Comparison of ENCODE assay signal across 9 mouse cellular contexts in the genomic region with DNA sequence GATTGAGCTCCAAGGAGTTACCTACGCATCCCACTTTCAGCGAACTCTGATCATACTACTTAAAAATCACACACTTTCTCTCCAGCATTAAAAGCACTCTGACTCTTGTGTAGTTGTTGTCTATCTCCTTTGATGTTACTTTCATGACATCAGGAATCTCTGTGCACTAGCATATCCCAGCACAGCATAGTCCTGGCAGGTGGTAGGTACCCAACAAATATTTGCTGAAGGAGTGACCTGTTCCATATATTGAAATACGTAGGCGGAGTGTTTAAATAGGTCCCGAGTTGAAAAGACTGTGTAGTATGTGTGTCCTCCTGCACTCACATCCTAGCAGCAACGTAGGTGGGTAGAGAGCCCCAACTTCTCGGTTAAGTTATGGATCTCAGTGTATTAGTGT. TPM values are rescaled to one million over a fixed set of nuclear protein-coding genes. Genes with fewer than 3 reads are reported as not detected.
DNase-seq lines count a peak whose midpoint lies in the region; ATAC-seq lines count a peak whose summit lies in the region.
"Had no signal": no experiment of that assay in that cellular context is flagged by ENCODE, and none has a peak within 500 bp of the region (broad histone marks: within the 10 kb centered on the region; RNA-seq: fewer than 3 reads in every experiment).

No protein-coding gene starts in this region.

- no peaks in the 10 kb centered on the region for H3K36me3 ChIP-seq in heart, embryonic 15.5 days
- no peaks in the 10 kb centered on the region for H3K36me3 ChIP-seq in embryonic facial prominence, embryonic 14.5 days (ENCODE audit: control insufficient read depth, insufficient read depth, low read length)
- H3K36me3 ChIP-seq in hindbrain, embryonic 16.5 days (ENCODE audit: control insufficient read depth, insufficient read depth, low read length) = no peaks in the 10 kb centered on the region
- H3K36me3 ChIP-seq in midbrain, embryonic 15.5 days (replicated peaks) = no peaks in the 10 kb centered on the region

- no peak overlapping the region for H3K27ac ChIP-seq in heart, embryonic 15.5 days
- H3K27ac ChIP-seq in embryonic facial prominence, embryonic 14.5 days (replicated peaks; ENCODE audit: low read depth, low read length) = no peak overlapping the region
- no peak overlapping the region for H3K27ac ChIP-seq in hindbrain, embryonic 16.5 days (ENCODE audit: low read depth, low read length)
- no peak overlapping the region for H3K27ac ChIP-seq in midbrain, embryonic 15.5 days

- H3K4me1 ChIP-seq in heart, embryonic 15.5 days (replicated peaks) = peaks cover 7% of the 10 kb centered on the region
- H3K4me1 ChIP-seq in embryonic facial prominence, embryonic 14.5 days (ENCODE audit: control insufficient read depth, insufficient read depth, low read length) = 0 out of 2 replicates have a peak, but pooled peaks cover 3% of the 10 kb centered on the region
- H3K4me1 ChIP-seq in hindbrain, embryonic 16.5 days (ENCODE audit: control insufficient read depth, insufficient read depth, low read depth, low read length) = no peaks in the 10 kb centered on the region; the same call in 1 of the 2 replicates
- H3K4me1 ChIP-seq in midbrain, embryonic 15.5 days = peaks cover 11% of the 10 kb centered on the region

- no peak overlapping the region; the same call in 1 of the 2 replicates for H3K4me3 ChIP-seq in heart, embryonic 15.5 days
- H3K4me3 ChIP-seq in embryonic facial prominence, embryonic 14.5 days (ENCODE audit: low read depth, low read length) = peak overlapping the region; percentile 50
- peak overlapping the region; percentile 81 for H3K4me3 ChIP-seq in hindbrain, embryonic 16.5 days (ENCODE audit: low read length)
- peak overlapping the region; percentile 54 for H3K4me3 ChIP-seq in midbrain, embryonic 15.5 days

- no peak for DNase-seq in heart, postnatal 4 days
- no peak for DNase-seq in embryonic facial prominence, embryonic 14.5 days (ENCODE audit: low spot score)
- DNase-seq in left cerebral cortex, adult 18-20 months (ENCODE audit: low spot score in 2 of 2) = no peak
- DNase-seq in cerebellum, adult 9-10 months = no peak
- DNase-seq in cerebellum, adult 9-11 months = no peak
- DNase-seq: thymus, postnatal 14 days had no signal

- 82% methylated on average over 7 of the region's 7 CpGs for WGBS in heart, embryonic 15.5 days
- WGBS in embryonic facial prominence, embryonic 14.5 days = 75% methylated on average over 7 of the region's 7 CpGs
- WGBS in hindbrain, embryonic 16.5 days = 83% methylated on average over 7 of the region's 7 CpGs
- 86% methylated on average over 7 of the region's 7 CpGs for WGBS in midbrain, embryonic 15.5 days

- no peak for ATAC-seq in heart, embryonic 15.5 days (replicated peaks; ENCODE audit: insufficient number of reproducible peaks, insufficient read depth, low FRiP score, low read depth)
- ATAC-seq in embryonic facial prominence, embryonic 14.5 days (ENCODE audit: low read depth) = no peak
- ATAC-seq in hindbrain, embryonic 16.5 days = 0 out of 2 replicates have a peak, but pooled peaks have one; percentile 1
- ATAC-seq in midbrain, embryonic 15.5 days (replicated peaks) = peak; percentile 34

- no peak overlapping the region for H3K9ac ChIP-seq in heart, embryonic 15.5 days
- H3K9ac ChIP-seq in embryonic facial prominence, embryonic 14.5 days (ENCODE audit: low read depth, low read length) = no peak overlapping the region
- H3K9ac ChIP-seq in hindbrain, embryonic 16.5 days (ENCODE audit: low read depth, low read length) = no peak overlapping the region
- H3K9ac ChIP-seq in midbrain, embryonic 15.5 days = no peak overlapping the region

- peak overlapping the region; percentile 89 for H3K4me2 ChIP-seq in heart, embryonic 15.5 days
- H3K4me2 ChIP-seq in embryonic facial prominence, embryonic 14.5 days (ENCODE audit: low read depth, low read length) = peak overlapping the region; percentile 84; the same call in 1 of the 2 replicates
- peak overlapping the region; percentile 92 for H3K4me2 ChIP-seq in hindbrain, embryonic 16.5 days (ENCODE audit: low read length)
- peak overlapping the region; percentile 83 for H3K4me2 ChIP-seq in midbrain, embryonic 15.5 days

- H3K27me3 ChIP-seq in heart, embryonic 15.5 days = peaks cover 39% of the 10 kb centered on the region
- peaks cover 24% of the 10 kb centered on the region for H3K27me3 ChIP-seq in embryonic facial prominence, embryonic 14.5 days (replicated peaks; ENCODE audit: control insufficient read depth, insufficient read depth, low read length)
- H3K27me3 ChIP-seq in hindbrain, embryonic 16.5 days (replicated peaks; ENCODE audit: control insufficient read depth, insufficient read depth, low read length) = no peaks in the 10 kb centered on the region; the same call in 1 of the 2 replicates
- 0 out of 2 replicates have a peak, but pooled peaks cover 7% of the 10 kb centered on the region for H3K27me3 ChIP-seq in midbrain, embryonic 15.5 days (replicated peaks)

- H3K9me3 ChIP-seq in heart, embryonic 15.5 days (replicated peaks) = no peaks in the 10 kb centered on the region
- no peaks in the 10 kb centered on the region for H3K9me3 ChIP-seq in embryonic facial prominence, embryonic 14.5 days (ENCODE audit: control insufficient read depth, low read length)
- no peaks in the 10 kb centered on the region for H3K9me3 ChIP-seq in hindbrain, embryonic 16.5 days (ENCODE audit: control insufficient read depth, low read length)
- H3K9me3 ChIP-seq in midbrain, embryonic 15.5 days = no peaks in the 10 kb centered on the region

RNA-seq across cellular contexts. Expression of gene Pex5l, which starts 0.5 kb away (rescaled TPM):
- 0.04 TPM in 1 of 2 replicates, not detected in the other for polyA plus RNA-seq in heart, embryonic 15.5 days (2015; fragmentation: Nextera tagmentation; extraction: Ambion mirVana)
- total RNA-seq in heart, postnatal 4 days (2021) = under 1 TPM; 0.41 TPM
- polyA plus RNA-seq in embryonic facial prominence, embryonic 14.5 days (2014; fragmentation: Nextera tagmentation; extraction: Ambion mirVana) = 1.3 and 1.6 TPM in 2 replicates
- 3.5 and 5.5 TPM in 2 replicates for polyA plus RNA-seq in hindbrain, embryonic 16.5 days (2015; fragmentation: Nextera tagmentation; extraction: Ambion mirVana)
- 1.8 and 2.4 TPM in 2 replicates for polyA plus RNA-seq in midbrain, embryonic 15.5 days (2015; fragmentation: Nextera tagmentation; extraction: Ambion mirVana)
- total RNA-seq in left cerebral cortex, adult 18-20 months (2021) = 100 to 1,000 TPM; 228 to 230 TPM

Comparison
In these comparisons a context has a peak if more than half of its experiments do, and no peak if none do; other contexts are left out.
1. ATAC-seq: peak in hindbrain, embryonic 16.5 days (single experiment) and midbrain, embryonic 15.5 days (single experiment); none in heart, embryonic 15.5 days (single experiment) and embryonic facial prominence, embryonic 14.5 days (single experiment).
2. Peak in every context shown above with its lines, with median percentiles within 50 percentile points of each other: H3K4me2 ChIP-seq.